Mouse (Mus musculus) lung, embryonic 16.5 days (tissue): Measurements from ENCODE around the gene Rhpn2. TPM values are rescaled to one million over a fixed set of nuclear protein-coding genes. Genes with fewer than 3 reads are reported as not detected.

ENCODE experiments used
- ATAC-seq: fragments of 200-750 bp; cut with Nextera tagmentation; 2 replicates; pipeline ENCODE4 v1.8.0; 2017; ENCODE audit warnings: low read depth, mild to moderate bottlenecking, moderate library complexity
- H3K27ac ChIP-seq: fragments of 300-500 bp; sonication (generic); 2 replicates; pipeline ENCODE4 v1.5.1; 2014; ENCODE audit warnings: mild to moderate bottlenecking, control low read depth, low read length
- H3K27me3 ChIP-seq: fragments of 300-500 bp; sonication (generic); 2 replicates; pipeline ENCODE4 v1.6.1; 2014; ENCODE audit warnings: low read depth, low read length, mixed read lengths; ENCODE audit not compliant: control insufficient read depth, insufficient read depth
- H3K36me3 ChIP-seq: fragments of 300-500 bp; sonication (generic); 2 replicates; pipeline ENCODE4 v1.6.1; 2014; ENCODE audit warnings: low read length; ENCODE audit not compliant: control insufficient read depth, insufficient read depth
- H3K4me1 ChIP-seq: fragments of 300-500 bp; sonication (generic); replicated peaks from 2 replicates; pipeline ENCODE4 v1.6.1; 2014; ENCODE audit warnings: low read length, mixed read lengths; ENCODE audit not compliant: control insufficient read depth, insufficient read depth
- H3K4me2 ChIP-seq: fragments of 300-500 bp; sonication (generic); 2 replicates; pipeline ENCODE4 v1.6.1; 2014; ENCODE audit warnings: low read depth, low read length, control low read depth
- H3K4me3 ChIP-seq: fragments of 300-500 bp; sonication (generic); 2 replicates; pipeline ENCODE4 v1.5.1; 2014; ENCODE audit warnings: mild to moderate bottlenecking, low read length, control low read depth
- H3K9ac ChIP-seq: fragments of 300-500 bp; sonication (generic); 2 replicates; pipeline ENCODE4 v1.6.1; 2014; ENCODE audit warnings: low read length, control low read depth
- H3K9me3 ChIP-seq: fragments of 300-500 bp; sonication (generic); 2 replicates; pipeline ENCODE4 v1.6.1; 2016; ENCODE audit warnings: low read length; ENCODE audit not compliant: control insufficient read depth
- WGBS: fragments of 180-500 bp; shearing (Covaris S2); extraction: QIAGEN DNeasy Blood & Tissue Kit; methylation state at CpG from one replicate; pipeline ENCODE4 v1.1.7; 2014; 5-methylcytosine and 5-hydroxymethylcytosine counted together
- polyA plus RNA-seq: library from polyadenylated mRNA; unstranded; fragments of >200 nt; fragmentation: Nextera tagmentation; extraction: Ambion mirVana; gene quantifications from 2 replicates; pipeline ENCODE4 v1.2.1, GENCODE M21; 2015

Rhpn2 gene
- polyA plus RNA-seq, result 5.9 and 6.6 TPM in 2 replicates

- peaks cover 6% of the 10 kb centered on the region for H3K4me1 ChIP-seq
- peak; percentile 99 for ATAC-seq
These were observed at the start of gene Rhpn2 for GRCm38 (mm10) chr7:35333692-35334526. Rhpn2 (plus strand) TSS chr7:35334170.

GRCm38 (mm10) chr7:35293464-35293863 is 40.5 kb upstream of the Rhpn2 start:
- H3K9ac ChIP-seq, result no peak overlapping the region
- H3K36me3 ChIP-seq, result peaks cover 38% of the 10 kb centered on the region
- no peak overlapping the region for H3K4me2 ChIP-seq
- H3K27ac ChIP-seq, result no peak overlapping the region
- no peaks in the 10 kb centered on the region for H3K27me3 ChIP-seq
- no peak for ATAC-seq
- no peaks in the 10 kb centered on the region for H3K4me1 ChIP-seq
- WGBS, result 86% methylated on average over 13 of the region's 13 CpGs
- no peaks in the 10 kb centered on the region for H3K9me3 ChIP-seq
- H3K4me3 ChIP-seq, result no peak overlapping the region

More at GRCm38 (mm10) chr7:35333692-35334526, at the start of gene Rhpn2:
- Histone ChIP-seq H3K4me3 (peak within 1 kb of the TSS; percentile 72), H3K36me3 (no peaks in the 10 kb centered on the region), H3K27ac (peak within 1 kb of the TSS; percentile 63), H3K27me3 (peaks cover 8% of the 10 kb centered on the region; the same call in 1 of the 2 replicates), H3K4me2 (peak within 1 kb of the TSS; percentile 97), H3K9ac (peak within 1 kb of the TSS; percentile 71), H3K9me3 (no peaks in the 10 kb centered on the region)
- under 1% methylated on average over 52 of the region's 52 CpGs for WGBS

- WGBS, result 89% methylated on average over 2 of the region's 2 CpGs
- Histone ChIP-seq H3K36me3 (peaks cover 35% of the 10 kb centered on the region), H3K9me3 (no peaks in the 10 kb centered on the region), H3K27me3 (no peaks in the 10 kb centered on the region), H3K4me1 (no peaks in the 10 kb centered on the region), H3K4me3 (no peak overlapping the region), H3K9ac (no peak overlapping the region), H3K4me2 (no peak overlapping the region), H3K27ac (no peak overlapping the region)
- no peak for ATAC-seq
These were observed 38.3 kb upstream of the Rhpn2 start for GRCm38 (mm10) chr7:35295631-35296030.

GRCm38 (mm10) chr7:35297886-35298285 is 36.1 kb upstream of the Rhpn2 start:
- WGBS, result 90% methylated on average over 5 of the region's 5 CpGs
- no peak for ATAC-seq
- H3K9ac ChIP-seq, result no peak overlapping the region
- H3K27ac ChIP-seq, result no peak overlapping the region
- no peaks in the 10 kb centered on the region for H3K27me3 ChIP-seq
- no peak overlapping the region for H3K4me3 ChIP-seq
- no peaks in the 10 kb centered on the region for H3K4me1 ChIP-seq
- H3K36me3 ChIP-seq, result peaks cover 30% of the 10 kb centered on the region
- no peak overlapping the region for H3K4me2 ChIP-seq
- H3K9me3 ChIP-seq, result no peaks in the 10 kb centered on the region

- no peak for ATAC-seq
- no peak overlapping the region for H3K27ac ChIP-seq
- H3K27me3 ChIP-seq, result no peaks in the 10 kb centered on the region
- H3K36me3 ChIP-seq, result peaks cover 27% of the 10 kb centered on the region
- H3K9me3 ChIP-seq, result no peaks in the 10 kb centered on the region
- no peak overlapping the region for H3K4me2 ChIP-seq
- no peaks in the 10 kb centered on the region for H3K4me1 ChIP-seq
- no peak overlapping the region for H3K9ac ChIP-seq
- WGBS, result 64% methylated on average over 8 of the region's 8 CpGs
- no peak overlapping the region for H3K4me3 ChIP-seq
These were observed 34.3 kb upstream of the Rhpn2 start for GRCm38 (mm10) chr7:35299656-35300055.

GRCm38 (mm10) chr7:35300792-35301191 is 33.2 kb upstream of the Rhpn2 start:
- H3K9me3 ChIP-seq, result no peaks in the 10 kb centered on the region
- H3K4me2 ChIP-seq, result no peak overlapping the region
- peaks cover 28% of the 10 kb centered on the region for H3K36me3 ChIP-seq
- no peaks in the 10 kb centered on the region for H3K4me1 ChIP-seq
- H3K4me3 ChIP-seq, result no peak overlapping the region
- H3K27me3 ChIP-seq, result no peaks in the 10 kb centered on the region
- H3K9ac ChIP-seq, result no peak overlapping the region
- no peak for ATAC-seq
- no peak overlapping the region for H3K27ac ChIP-seq

- 82% methylated on average over 3 of the region's 3 CpGs for WGBS
- Histone ChIP-seq H3K27me3 (no peaks in the 10 kb centered on the region), H3K27ac (no peak overlapping the region), H3K36me3 (peaks cover 13% of the 10 kb centered on the region), H3K9me3 (no peaks in the 10 kb centered on the region), H3K4me3 (no peak overlapping the region), H3K4me1 (no peaks in the 10 kb centered on the region), H3K9ac (no peak overlapping the region), H3K4me2 (no peak overlapping the region)
- no peak for ATAC-seq
These were observed 22.8 kb upstream of the Rhpn2 start for GRCm38 (mm10) chr7:35311214-35311613.

- H3K27ac ChIP-seq, result no peak overlapping the region
- no peaks in the 10 kb centered on the region for H3K9me3 ChIP-seq
- H3K4me3 ChIP-seq, result no peak overlapping the region
- H3K27me3 ChIP-seq, result no peaks in the 10 kb centered on the region
- H3K9ac ChIP-seq, result no peak overlapping the region
- no peak for ATAC-seq
- H3K4me2 ChIP-seq, result no peak overlapping the region
- peaks cover 6% of the 10 kb centered on the region; the same call in 1 of the 2 replicates for H3K36me3 ChIP-seq
- peaks cover 7% of the 10 kb centered on the region for H3K4me1 ChIP-seq
These were observed 19.8 kb upstream of the Rhpn2 start for GRCm38 (mm10) chr7:35314156-35314555.

GRCm38 (mm10) chr7:35317729-35318609 is 16.0 kb upstream of the Rhpn2 start, which contains the start of gene Gpatch1:
Gpatch1 (minus strand) TSS chr7:35318440.
- H3K4me3 ChIP-seq, result peak within 1 kb of the TSS; percentile 96
- peak; percentile 82 for ATAC-seq
- peak within 1 kb of the TSS; percentile 86 for H3K9ac ChIP-seq
- H3K4me1 ChIP-seq, result peaks cover 7% of the 10 kb centered on the region
- no peaks in the 10 kb centered on the region for H3K27me3 ChIP-seq
- H3K9me3 ChIP-seq, result no peaks in the 10 kb centered on the region
- peak within 1 kb of the TSS; percentile 63; the same call in 1 of the 2 replicates for H3K27ac ChIP-seq
- 1% methylated on average over 39 of the region's 39 CpGs for WGBS
- H3K36me3 ChIP-seq, result no peaks in the 10 kb centered on the region
- H3K4me2 ChIP-seq, result peak within 1 kb of the TSS; percentile 81
